Mouse (Mus musculus): ENCODE results near the gene Sik3. TPM values are rescaled to one million over a fixed set of nuclear protein-coding genes. Genes with fewer than 3 reads are reported as not detected.

Sik3 gene
- polyA plus RNA-seq, 1 experiment, result 30.4 TPM

- peaks cover 4% of the 10 kb centered on the region for H3K36me3 ChIP-seq (ENCODE audit: control insufficient read depth, insufficient read depth, low read length)
- H3K4me1 ChIP-seq (ENCODE audit: control insufficient read depth, insufficient read depth, low read length), result no peaks in the 10 kb centered on the region; the same call in 1 of the 2 replicates
- no peak overlapping the region for H3K27ac ChIP-seq (ENCODE audit: control insufficient read depth, insufficient read depth, low read depth, low read length)
- H3K4me3 ChIP-seq (ENCODE audit: control insufficient read depth, low read depth, low read length), result no peak overlapping the region
- TF ChIP-seq CTCF (IDR thresholded peaks at IDR 0.05; ENCODE audit: control insufficient read depth, insufficient read depth, insufficient replicate concordance, low read depth, low read length) (no peak), POLR2A (IDR thresholded peaks at IDR 0.05; ENCODE audit: control insufficient read depth, low read depth, low read length) (no peak)
- no peaks in the 10 kb centered on the region for H3K27me3 ChIP-seq (ENCODE audit: control insufficient read depth, insufficient read depth, low read length)
These were observed 182.2 kb downstream of the Sik3 start for GRCm38 (mm10) chr9:46194809-46195208.

- Histone ChIP-seq H3K4me3 (ENCODE audit: control insufficient read depth, low read depth, low read length) (no peak overlapping the region), H3K27me3 (ENCODE audit: control insufficient read depth, insufficient read depth, low read length) (no peaks in the 10 kb centered on the region), H3K27ac (ENCODE audit: control insufficient read depth, insufficient read depth, low read depth, low read length) (0 out of 2 replicates have a peak overlapping the region, but pooled peaks have one; percentile 24), H3K36me3 (ENCODE audit: control insufficient read depth, insufficient read depth, low read length) (peaks cover 4% of the 10 kb centered on the region), H3K4me1 (ENCODE audit: control insufficient read depth, insufficient read depth, low read length) (no peaks in the 10 kb centered on the region; the same call in 1 of the 2 replicates)
- no peak for TF ChIP-seq CTCF (IDR thresholded peaks at IDR 0.05; ENCODE audit: control insufficient read depth, insufficient read depth, insufficient replicate concordance, low read depth, low read length)
- no peak for TF ChIP-seq POLR2A (IDR thresholded peaks at IDR 0.05; ENCODE audit: control insufficient read depth, low read depth, low read length)
These were observed 184.1 kb downstream of the Sik3 start for GRCm38 (mm10) chr9:46196699-46197169.

GRCm38 (mm10) chr9:46198461-46198860 is 185.8 kb downstream of the Sik3 start:
- H3K4me1 ChIP-seq (ENCODE audit: control insufficient read depth, insufficient read depth, low read length), result no peaks in the 10 kb centered on the region; the same call in 1 of the 2 replicates
- TF ChIP-seq POLR2A (IDR thresholded peaks at IDR 0.05; ENCODE audit: control insufficient read depth, low read depth, low read length) (no peak), CTCF (IDR thresholded peaks at IDR 0.05; ENCODE audit: control insufficient read depth, insufficient read depth, insufficient replicate concordance, low read depth, low read length) (no peak)
- H3K27me3 ChIP-seq (ENCODE audit: control insufficient read depth, insufficient read depth, low read length), result no peaks in the 10 kb centered on the region
- H3K4me3 ChIP-seq (ENCODE audit: control insufficient read depth, low read depth, low read length), result no peak overlapping the region
- peaks cover 4% of the 10 kb centered on the region for H3K36me3 ChIP-seq (ENCODE audit: control insufficient read depth, insufficient read depth, low read length)
- no peak overlapping the region for H3K27ac ChIP-seq (ENCODE audit: control insufficient read depth, insufficient read depth, low read depth, low read length)

- peaks cover 4% of the 10 kb centered on the region for H3K36me3 ChIP-seq (ENCODE audit: control insufficient read depth, insufficient read depth, low read length)
- no peak for TF ChIP-seq POLR2A (IDR thresholded peaks at IDR 0.05; ENCODE audit: control insufficient read depth, low read depth, low read length)
- no peak for TF ChIP-seq CTCF (IDR thresholded peaks at IDR 0.05; ENCODE audit: control insufficient read depth, insufficient read depth, insufficient replicate concordance, low read depth, low read length)
- no peak overlapping the region for H3K27ac ChIP-seq (ENCODE audit: control insufficient read depth, insufficient read depth, low read depth, low read length)
- H3K4me3 ChIP-seq (ENCODE audit: control insufficient read depth, low read depth, low read length), result no peak overlapping the region
- H3K4me1 ChIP-seq (ENCODE audit: control insufficient read depth, insufficient read depth, low read length), result no peaks in the 10 kb centered on the region; the same call in 1 of the 2 replicates
- H3K27me3 ChIP-seq (ENCODE audit: control insufficient read depth, insufficient read depth, low read length), result no peaks in the 10 kb centered on the region
These were observed 186.3 kb downstream of the Sik3 start for GRCm38 (mm10) chr9:46198936-46199335.

GRCm38 (mm10) chr9:46199609-46200008 is 187.0 kb downstream of the Sik3 start:
- no peaks in the 10 kb centered on the region for H3K27me3 ChIP-seq (ENCODE audit: control insufficient read depth, insufficient read depth, low read length)
- TF ChIP-seq CTCF (IDR thresholded peaks at IDR 0.05; ENCODE audit: control insufficient read depth, insufficient read depth, insufficient replicate concordance, low read depth, low read length) (no peak), POLR2A (IDR thresholded peaks at IDR 0.05; ENCODE audit: control insufficient read depth, low read depth, low read length) (no peak)
- H3K36me3 ChIP-seq (ENCODE audit: control insufficient read depth, insufficient read depth, low read length), result peaks cover 4% of the 10 kb centered on the region
- no peak overlapping the region for H3K4me3 ChIP-seq (ENCODE audit: control insufficient read depth, low read depth, low read length)
- H3K27ac ChIP-seq (ENCODE audit: control insufficient read depth, insufficient read depth, low read depth, low read length), result peak overlapping the region; percentile 34
- H3K4me1 ChIP-seq (ENCODE audit: control insufficient read depth, insufficient read depth, low read length), result no peaks in the 10 kb centered on the region; the same call in 1 of the 2 replicates

GRCm38 (mm10) chr9:46206834-46207500 is 194.3 kb downstream of the Sik3 start:
- H3K4me1 ChIP-seq (ENCODE audit: control insufficient read depth, insufficient read depth, low read length), result peaks cover 3% of the 10 kb centered on the region; the same call in 1 of the 2 replicates
- H3K4me3 ChIP-seq (ENCODE audit: control insufficient read depth, low read depth, low read length), result no peak overlapping the region
- H3K27me3 ChIP-seq (ENCODE audit: control insufficient read depth, insufficient read depth, low read length), result no peaks in the 10 kb centered on the region
- TF ChIP-seq POLR2A (IDR thresholded peaks at IDR 0.05; ENCODE audit: control insufficient read depth, low read depth, low read length) (no peak), CTCF (IDR thresholded peaks at IDR 0.05; ENCODE audit: control insufficient read depth, insufficient read depth, insufficient replicate concordance, low read depth, low read length) (no peak)
- H3K27ac ChIP-seq (ENCODE audit: control insufficient read depth, insufficient read depth, low read depth, low read length), result peak overlapping the region; percentile 10; the same call in 1 of the 2 replicates
- H3K36me3 ChIP-seq (ENCODE audit: control insufficient read depth, insufficient read depth, low read length), result no peaks in the 10 kb centered on the region; the same call in 1 of the 2 replicates

GRCm38 (mm10) chr9:46207501-46207869 is 194.9 kb downstream of the Sik3 start:
- Histone ChIP-seq H3K4me1 (ENCODE audit: control insufficient read depth, insufficient read depth, low read length) (peaks cover 3% of the 10 kb centered on the region; the same call in 1 of the 2 replicates), H3K27me3 (ENCODE audit: control insufficient read depth, insufficient read depth, low read length) (no peaks in the 10 kb centered on the region), H3K27ac (ENCODE audit: control insufficient read depth, insufficient read depth, low read depth, low read length) (peak overlapping the region; percentile 5; the same call in 1 of the 2 replicates), H3K4me3 (ENCODE audit: control insufficient read depth, low read depth, low read length) (no peak overlapping the region), H3K36me3 (ENCODE audit: control insufficient read depth, insufficient read depth, low read length) (no peaks in the 10 kb centered on the region; the same call in 1 of the 2 replicates)
- no peak for TF ChIP-seq POLR2A (IDR thresholded peaks at IDR 0.05; ENCODE audit: control insufficient read depth, low read depth, low read length)
- no peak for TF ChIP-seq CTCF (IDR thresholded peaks at IDR 0.05; ENCODE audit: control insufficient read depth, insufficient read depth, insufficient replicate concordance, low read depth, low read length)
